Mouse (Mus musculus) liver, embryonic 13.5 days (tissue): ENCODE measurements at regions not wholly inside any gene's neighbourhood (a gene's known extent, or its start where the extent isn't known, plus 50 kb on each side); places are given as distances from the start of the nearest gene placed in this dataset.

ENCODE experiments used
- ATAC-seq: fragments of 200-750 bp; cut with Nextera tagmentation; 2 replicates; pipeline ENCODE4 v1.8.0; 2017; ENCODE audit warnings: low read depth, mild to moderate bottlenecking, moderate number of reproducible peaks, moderate library complexity
- DNase-seq: peaks from one replicate; pipeline ENCODE4 v3.0.0; 2022
- H3K27ac ChIP-seq: fragments of 300-500 bp; sonication (generic); 2 replicates; pipeline ENCODE4 v1.5.1; 2015; ENCODE audit warnings: moderate library complexity, mild to moderate bottlenecking, inconsistent platforms
- H3K27me3 ChIP-seq: fragments of 300-500 bp; sonication (generic); 2 replicates; pipeline ENCODE4 v1.6.1; 2015; ENCODE audit warnings: mild to moderate bottlenecking, inconsistent platforms
- H3K36me3 ChIP-seq: fragments of 300-500 bp; sonication (generic); 2 replicates; pipeline ENCODE4 v1.6.1; 2015; ENCODE audit warnings: mild to moderate bottlenecking, inconsistent platforms
- H3K4me1 ChIP-seq: fragments of 300-500 bp; sonication (generic); replicated peaks from 2 replicates; pipeline ENCODE4 v1.6.1; 2015; ENCODE audit warnings: inconsistent platforms
- H3K4me2 ChIP-seq: fragments of 300-500 bp; sonication (generic); 2 replicates; pipeline ENCODE4 v1.6.1; 2015; ENCODE audit warnings: inconsistent platforms, mild to moderate bottlenecking, moderate library complexity
- H3K4me3 ChIP-seq: fragments of 300-500 bp; sonication (generic); replicated peaks from 2 replicates; pipeline ENCODE4 v1.5.1; 2015; ENCODE audit warnings: mild to moderate bottlenecking, inconsistent platforms
- H3K9ac ChIP-seq: fragments of 300-500 bp; sonication (generic); 2 replicates; pipeline ENCODE4 v1.6.1; 2015; ENCODE audit warnings: mild to moderate bottlenecking, inconsistent platforms
- H3K9me3 ChIP-seq: fragments of 300-500 bp; sonication (generic); replicated peaks from 2 replicates; pipeline ENCODE4 v1.6.1; 2016; ENCODE audit warnings: inconsistent platforms
- WGBS: fragments of 180-500 bp; shearing (Covaris S2); methylation state at CpG from one replicate; pipeline ENCODE4 v1.1.7; 2015; ENCODE audit not compliant: insufficient replicate concordance; 5-methylcytosine and 5-hydroxymethylcytosine counted together

DNA sequence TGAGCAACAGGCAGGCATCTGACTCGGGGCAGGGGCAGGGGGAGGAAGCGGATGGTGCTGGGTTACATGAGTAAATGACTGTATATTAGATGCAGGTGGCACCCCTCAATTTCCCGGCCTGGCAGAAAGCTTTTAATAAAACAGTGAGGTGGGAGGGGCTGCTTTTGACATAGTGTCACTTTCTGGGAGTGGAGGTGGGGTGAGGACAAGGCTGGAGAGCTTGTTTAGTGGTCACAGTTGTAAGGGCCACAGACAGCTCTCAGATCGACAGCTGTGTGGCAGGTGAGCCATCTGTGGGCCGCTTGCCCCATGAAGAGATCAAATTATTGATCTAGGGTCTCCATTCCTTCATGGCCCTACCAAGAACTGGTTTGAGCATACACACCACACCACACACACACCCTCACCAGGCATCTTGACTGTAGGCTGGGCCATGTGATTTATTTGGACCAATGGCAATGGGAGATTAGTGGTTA is 431.9 kb downstream of the Ccdc171 start:
- DNase-seq (no peak), ATAC-seq (no peak)
- H3K9ac ChIP-seq = no peak overlapping the region
- H3K36me3 ChIP-seq = no peaks in the 10 kb centered on the region
- no peak overlapping the region for H3K4me2 ChIP-seq
- no peaks in the 10 kb centered on the region for H3K9me3 ChIP-seq
- no peak overlapping the region for H3K27ac ChIP-seq
- 63% methylated on average over 5 of the region's 5 CpGs for WGBS
- H3K4me3 ChIP-seq = no peak overlapping the region
- H3K4me1 ChIP-seq = no peaks in the 10 kb centered on the region
- H3K27me3 ChIP-seq = no peaks in the 10 kb centered on the region

DNA sequence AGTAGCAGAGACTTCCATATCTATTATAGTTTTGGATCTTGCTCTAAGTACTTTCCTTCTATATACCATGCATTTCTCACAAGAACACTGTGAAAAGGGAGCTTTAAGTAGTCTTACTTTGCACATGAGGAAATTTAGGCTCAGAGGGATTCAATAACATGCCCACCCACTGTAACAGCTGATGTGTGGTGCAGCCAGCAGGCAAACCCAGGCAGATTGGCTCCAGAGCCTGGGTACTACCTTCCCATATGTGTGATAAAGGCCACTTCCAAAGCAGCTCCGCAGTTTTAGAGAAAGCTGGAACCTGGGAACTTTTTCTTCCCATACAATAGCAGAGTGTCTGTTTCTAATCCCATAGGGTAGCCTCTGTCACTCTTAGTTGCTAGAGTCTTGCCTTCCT is 441.6 kb downstream of the Ccdc171 start:
- Histone ChIP-seq H3K4me1 (no peaks in the 10 kb centered on the region), H3K9ac (no peak overlapping the region), H3K36me3 (no peaks in the 10 kb centered on the region), H3K4me3 (no peak overlapping the region), H3K4me2 (no peak overlapping the region), H3K9me3 (no peaks in the 10 kb centered on the region), H3K27ac (no peak overlapping the region), H3K27me3 (no peaks in the 10 kb centered on the region)
- 67% methylated on average over 1 of the region's 1 CpGs for WGBS
- ATAC-seq (no peak), DNase-seq (no peak)

DNA sequence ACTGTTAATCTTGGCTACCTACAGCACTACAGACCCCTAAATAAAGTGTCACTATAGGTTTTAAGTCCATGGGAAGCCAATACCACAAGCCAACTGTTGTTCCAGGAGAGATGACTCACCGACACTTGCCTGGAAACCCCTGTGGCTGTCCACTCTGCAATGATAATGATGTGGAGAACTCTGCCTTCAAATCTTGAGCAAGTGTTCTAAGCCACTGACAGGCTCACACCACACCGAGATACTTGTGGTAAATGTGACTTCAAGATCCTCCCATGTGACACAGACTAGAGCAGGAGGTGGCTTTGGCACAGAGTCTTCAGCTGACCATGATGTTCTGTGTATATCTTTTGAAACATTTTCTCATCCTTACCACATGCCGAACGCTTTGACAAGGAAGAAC is 447.8 kb downstream of the Ccdc171 start:
- DNase-seq = no peak
- no peak for ATAC-seq
- Histone ChIP-seq H3K4me3 (no peak overlapping the region), H3K27me3 (no peaks in the 10 kb centered on the region), H3K4me2 (no peak overlapping the region), H3K36me3 (no peaks in the 10 kb centered on the region), H3K4me1 (no peaks in the 10 kb centered on the region), H3K27ac (no peak overlapping the region), H3K9me3 (no peaks in the 10 kb centered on the region), H3K9ac (no peak overlapping the region)
- 61% methylated on average over 4 of the region's 4 CpGs for WGBS

DNA sequence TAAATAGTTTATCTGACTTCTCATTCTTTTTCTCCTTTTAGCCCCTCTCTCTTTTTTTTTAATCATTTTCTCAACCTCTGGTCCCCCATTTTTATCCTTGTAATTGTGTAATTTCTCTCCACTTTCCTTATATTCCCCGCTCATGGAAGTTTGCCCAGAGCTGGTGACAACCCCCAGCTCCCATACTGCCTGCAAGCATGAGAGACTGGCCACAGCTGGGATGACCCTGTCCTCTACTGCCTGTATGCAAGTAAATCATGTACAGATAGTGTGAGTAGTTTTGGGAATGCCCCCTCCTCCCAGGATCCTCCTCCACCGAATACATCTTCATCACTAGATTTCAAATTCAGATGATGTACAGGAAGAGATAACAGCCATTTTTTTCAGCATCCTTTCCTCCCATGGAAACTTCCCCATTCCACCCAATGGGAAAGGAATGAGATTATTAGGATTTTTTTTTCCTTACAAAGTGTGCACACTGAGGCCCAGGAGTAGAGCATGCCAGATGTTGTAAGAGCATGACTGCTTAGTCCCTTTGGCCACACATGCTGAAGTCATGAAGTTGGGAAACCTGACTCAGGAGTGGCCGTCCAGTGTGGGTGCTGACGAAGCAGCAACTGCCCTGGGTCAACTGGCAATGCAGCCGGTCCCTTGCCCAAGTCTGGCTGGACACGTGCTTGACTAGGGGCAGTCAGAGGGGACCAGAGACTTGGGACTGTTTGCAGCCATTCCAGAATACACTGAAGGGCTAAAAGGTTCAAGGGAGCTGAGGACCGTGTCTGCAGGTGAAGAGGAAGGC is 449.1 kb downstream of the Ccdc171 start:
- no peak overlapping the region for H3K27ac ChIP-seq
- no peaks in the 10 kb centered on the region for H3K27me3 ChIP-seq
- no peak for DNase-seq
- no peaks in the 10 kb centered on the region for H3K4me1 ChIP-seq
- no peak for ATAC-seq
- no peaks in the 10 kb centered on the region for H3K36me3 ChIP-seq
- no peak overlapping the region for H3K9ac ChIP-seq
- WGBS = 48% methylated on average over 7 of the region's 7 CpGs
- H3K4me2 ChIP-seq = no peak overlapping the region
- no peak overlapping the region for H3K4me3 ChIP-seq
- no peaks in the 10 kb centered on the region for H3K9me3 ChIP-seq

DNA sequence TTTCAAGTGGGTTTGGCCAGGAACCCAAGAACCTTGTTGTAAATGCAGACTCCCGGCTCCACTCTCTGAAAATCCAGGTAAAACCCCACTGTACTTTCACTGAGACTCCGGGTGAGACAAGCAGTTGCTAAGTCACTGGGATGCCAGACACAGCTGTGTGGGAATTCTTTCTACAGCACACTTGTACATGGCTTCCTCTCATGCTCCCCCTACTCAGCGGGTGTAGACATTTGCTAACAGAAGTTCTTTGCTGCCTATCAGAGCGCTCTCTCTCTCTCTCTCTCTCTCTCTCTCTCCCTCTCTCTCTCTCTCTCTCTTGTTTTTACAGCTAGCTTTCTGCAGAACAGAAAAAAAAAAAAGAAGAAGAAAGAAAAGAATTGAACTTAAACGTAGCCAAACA is 450.2 kb downstream of the Ccdc171 start:
- Histone ChIP-seq H3K4me3 (no peak overlapping the region), H3K36me3 (no peaks in the 10 kb centered on the region), H3K4me1 (no peaks in the 10 kb centered on the region), H3K27me3 (no peaks in the 10 kb centered on the region), H3K27ac (no peak overlapping the region), H3K9me3 (no peaks in the 10 kb centered on the region), H3K4me2 (no peak overlapping the region), H3K9ac (no peak overlapping the region)
- WGBS = 67% methylated on average over 5 of the region's 5 CpGs
- DNase-seq = no peak
- no peak for ATAC-seq

DNA sequence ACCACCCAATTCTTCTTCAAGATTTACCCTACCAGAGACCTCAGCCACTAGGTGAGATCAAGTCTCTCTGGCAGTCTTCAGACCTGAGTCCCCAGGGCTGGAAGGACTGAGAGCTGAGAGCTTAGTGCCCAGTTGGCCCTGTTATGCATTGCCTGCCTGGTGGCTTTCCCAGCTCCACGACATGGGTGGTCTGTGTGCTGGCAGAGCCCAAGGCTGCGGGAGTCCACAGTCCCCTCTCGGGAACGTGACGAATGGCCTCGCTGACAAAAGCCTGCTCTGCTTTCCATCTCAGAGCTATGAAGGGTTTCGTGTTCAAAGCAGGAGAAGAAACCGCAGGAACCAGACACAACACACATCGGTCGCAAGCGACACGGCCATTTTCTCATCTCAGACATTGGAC is 450.7 kb downstream of the Ccdc171 start:
- DNase-seq (no peak), ATAC-seq (no peak)
- WGBS = 58% methylated on average over 12 of the region's 12 CpGs
- Histone ChIP-seq H3K4me2 (no peak overlapping the region), H3K9ac (no peak overlapping the region), H3K27me3 (no peaks in the 10 kb centered on the region), H3K4me3 (no peak overlapping the region), H3K9me3 (no peaks in the 10 kb centered on the region), H3K36me3 (no peaks in the 10 kb centered on the region), H3K27ac (no peak overlapping the region), H3K4me1 (no peaks in the 10 kb centered on the region)

DNA sequence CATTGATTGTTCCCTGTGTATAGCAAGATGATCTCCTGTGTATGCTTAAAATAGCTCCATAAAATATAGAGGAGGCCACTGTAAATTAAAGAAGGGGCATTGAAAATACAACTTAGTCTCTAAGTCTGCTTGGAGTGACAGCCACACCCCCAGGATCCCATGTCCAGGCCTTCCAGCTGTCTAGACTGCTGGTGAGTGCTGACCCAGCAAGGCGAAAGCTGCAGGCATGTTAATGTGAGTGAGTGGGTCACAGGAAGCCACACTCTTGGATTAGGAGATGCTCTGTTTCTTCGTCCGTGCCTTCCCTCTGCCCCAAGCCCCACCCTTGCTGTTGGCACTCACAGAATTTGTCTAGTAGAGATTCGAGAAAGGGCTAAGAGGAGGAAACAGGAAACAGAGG is 453.7 kb downstream of the Ccdc171 start:
- Histone ChIP-seq H3K4me2 (no peak overlapping the region), H3K4me1 (no peaks in the 10 kb centered on the region), H3K9me3 (no peaks in the 10 kb centered on the region), H3K4me3 (no peak overlapping the region), H3K27ac (no peak overlapping the region), H3K9ac (no peak overlapping the region), H3K27me3 (no peaks in the 10 kb centered on the region), H3K36me3 (no peaks in the 10 kb centered on the region)
- no peak for DNase-seq
- 29% methylated on average over 4 of the region's 4 CpGs for WGBS
- ATAC-seq = no peak

DNA sequence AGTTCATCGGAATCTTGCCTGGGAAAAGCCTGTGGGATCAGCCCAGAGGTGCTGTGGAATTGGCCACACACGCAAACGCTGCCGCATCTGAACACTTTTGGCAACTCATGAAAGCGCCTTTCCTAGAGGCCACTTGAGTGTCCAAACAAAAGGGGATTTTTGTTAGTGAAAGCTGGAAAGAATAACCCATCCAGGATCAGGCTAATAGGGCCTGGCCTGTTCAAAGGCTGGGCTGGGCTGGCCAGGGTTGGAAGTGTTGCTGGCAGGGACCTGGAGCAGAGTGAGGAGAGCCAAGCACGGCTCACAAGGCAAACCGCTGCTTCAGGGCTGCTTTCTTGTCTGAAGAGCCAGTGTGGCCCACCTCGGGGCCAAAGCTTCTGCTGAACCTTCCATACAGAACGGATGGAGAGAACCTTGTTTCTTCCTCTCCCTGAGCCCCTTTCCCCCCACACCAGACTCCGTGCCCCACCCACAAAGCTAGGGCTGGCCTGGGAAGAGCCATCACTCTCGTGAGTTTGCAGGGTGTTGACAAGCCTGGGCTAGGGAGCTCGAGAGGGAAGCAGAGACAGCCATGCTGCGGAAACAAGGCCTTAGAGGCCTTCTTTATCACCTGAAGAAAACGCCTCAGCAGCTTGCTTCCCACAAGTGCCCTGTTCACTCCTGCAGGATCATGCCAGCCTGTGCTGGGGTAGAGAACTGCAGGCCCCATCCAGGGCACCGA is 459.5 kb downstream of the Ccdc171 start:
- 66% methylated on average over 15 of the region's 15 CpGs for WGBS
- no peak overlapping the region for H3K9ac ChIP-seq
- no peak for DNase-seq
- H3K9me3 ChIP-seq = no peaks in the 10 kb centered on the region
- H3K36me3 ChIP-seq = no peaks in the 10 kb centered on the region
- no peaks in the 10 kb centered on the region for H3K27me3 ChIP-seq
- no peak overlapping the region for H3K4me3 ChIP-seq
- 0 out of 2 replicates have a peak, but pooled peaks cover 4% of the 10 kb centered on the region for H3K4me1 ChIP-seq
- no peak overlapping the region for H3K27ac ChIP-seq
- H3K4me2 ChIP-seq = no peak overlapping the region
- ATAC-seq = no peak

DNA sequence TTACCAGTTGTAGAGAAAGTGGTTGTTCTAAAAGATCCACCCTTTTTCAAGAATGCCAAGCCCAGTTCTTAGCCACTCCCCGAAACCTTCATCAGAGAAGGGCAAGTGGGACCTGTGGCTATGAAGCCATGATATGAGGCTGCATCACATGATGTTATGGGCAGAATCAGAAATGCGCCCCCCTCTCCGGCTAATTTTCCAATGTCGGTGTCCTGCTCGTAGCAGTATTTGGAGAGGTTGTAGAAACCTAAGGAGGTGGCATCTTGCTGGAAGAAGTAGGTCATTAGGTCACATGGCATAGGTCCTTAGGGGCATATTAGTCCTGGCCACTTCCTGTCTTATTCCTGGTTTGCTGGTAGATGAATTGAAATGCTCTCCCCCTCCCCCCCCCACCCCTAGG is 460.1 kb downstream of the Ccdc171 start:
- Histone ChIP-seq H3K27me3 (no peaks in the 10 kb centered on the region), H3K36me3 (no peaks in the 10 kb centered on the region), H3K9me3 (no peaks in the 10 kb centered on the region), H3K4me3 (no peak overlapping the region), H3K9ac (no peak overlapping the region), H3K4me1 (0 out of 2 replicates have a peak, but pooled peaks cover 4% of the 10 kb centered on the region), H3K4me2 (no peak overlapping the region), H3K27ac (no peak overlapping the region)
- ATAC-seq = no peak
- no peak for DNase-seq
- WGBS = 76% methylated on average over 5 of the region's 5 CpGs

DNA sequence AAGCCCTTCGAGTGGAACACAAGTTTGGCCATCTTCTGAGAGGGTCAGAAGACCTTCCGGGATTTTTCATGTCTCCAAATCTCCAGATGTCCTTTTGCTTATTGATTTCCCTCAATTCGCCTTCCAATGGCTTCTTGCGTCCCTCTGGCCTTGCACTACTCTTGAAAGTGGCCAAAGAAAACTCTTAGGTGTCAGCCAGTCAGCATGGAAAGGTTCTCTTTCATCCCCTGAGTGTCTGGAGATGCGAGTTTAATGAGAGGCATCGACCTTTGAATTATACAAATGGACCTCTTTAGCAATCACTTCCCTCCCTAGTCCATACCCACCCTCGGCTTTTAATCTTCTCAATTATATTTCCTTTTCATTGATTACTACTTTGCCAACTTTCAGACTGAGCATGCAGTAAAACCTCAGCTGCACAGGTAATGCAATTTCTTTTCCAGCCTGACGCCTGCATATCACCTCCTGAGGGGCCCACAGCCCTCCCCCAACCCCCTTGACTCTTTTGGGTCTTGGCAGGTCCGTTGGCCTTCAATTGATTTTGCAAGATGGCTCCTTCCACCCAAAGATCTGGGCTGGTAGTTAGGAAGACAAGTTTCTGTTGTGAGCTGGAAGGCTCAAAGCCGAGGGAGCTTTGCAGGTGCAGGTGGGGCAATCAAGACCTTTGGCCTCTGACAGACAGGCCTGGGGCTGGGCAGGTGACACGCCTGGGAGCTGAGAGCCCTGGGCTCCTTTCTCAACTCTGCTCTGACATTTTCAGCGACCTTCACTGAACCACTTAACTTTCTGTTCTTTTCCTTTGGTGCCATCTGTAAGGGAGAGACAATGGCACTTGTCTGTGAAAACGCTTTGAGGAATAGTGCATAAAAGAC is 461.8 kb downstream of the Ccdc171 start:
- 60% methylated on average over 13 of the region's 13 CpGs for WGBS
- DNase-seq = no peak
- no peak overlapping the region for H3K27ac ChIP-seq

DNA sequence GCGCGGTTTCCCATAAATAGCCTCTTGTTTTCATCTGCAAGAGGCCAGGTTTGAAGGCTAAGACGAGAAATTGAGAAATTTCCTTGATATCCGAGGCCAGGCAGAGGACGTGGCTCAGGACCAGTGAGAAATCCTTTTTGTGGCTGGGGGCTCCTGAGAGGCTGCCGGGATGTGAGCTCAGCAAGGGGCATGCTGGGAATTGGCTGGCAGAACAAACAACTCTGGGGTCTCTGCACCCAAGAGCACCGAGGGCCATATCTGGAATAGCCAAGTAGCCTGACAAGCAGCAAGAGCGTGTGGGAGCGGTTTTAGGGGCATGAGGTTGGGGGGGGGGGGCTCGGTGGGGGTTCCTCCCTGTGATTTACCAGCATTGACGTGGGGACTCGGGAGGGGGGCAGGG is 462.5 kb downstream of the Ccdc171 start:
- H3K27me3 ChIP-seq = no peaks in the 10 kb centered on the region
- no peaks in the 10 kb centered on the region for H3K9me3 ChIP-seq
- 57% methylated on average over 12 of the region's 12 CpGs for WGBS
- peaks cover 8% of the 10 kb centered on the region; the same call in 1 of the 2 replicates for H3K4me1 ChIP-seq
- no peak overlapping the region for H3K9ac ChIP-seq
- no peak overlapping the region for H3K27ac ChIP-seq
- no peak overlapping the region for H3K4me2 ChIP-seq
- ATAC-seq (no peak), DNase-seq (no peak)
- H3K4me3 ChIP-seq = no peak overlapping the region
- no peaks in the 10 kb centered on the region for H3K36me3 ChIP-seq

More for the DNA sequence above, 461.8 kb downstream of the Ccdc171 start:
- Histone ChIP-seq H3K4me2 (no peak overlapping the region), H3K9me3 (no peaks in the 10 kb centered on the region), H3K4me1 (peaks cover 8% of the 10 kb centered on the region; the same call in 1 of the 2 replicates), H3K4me3 (no peak overlapping the region), H3K27me3 (no peaks in the 10 kb centered on the region), H3K9ac (no peak overlapping the region), H3K36me3 (no peaks in the 10 kb centered on the region)
- ATAC-seq = no peak
